Mouse (Mus musculus): Measurements from ENCODE around the gene Gm10118.

Gm10118 gene

DNA sequence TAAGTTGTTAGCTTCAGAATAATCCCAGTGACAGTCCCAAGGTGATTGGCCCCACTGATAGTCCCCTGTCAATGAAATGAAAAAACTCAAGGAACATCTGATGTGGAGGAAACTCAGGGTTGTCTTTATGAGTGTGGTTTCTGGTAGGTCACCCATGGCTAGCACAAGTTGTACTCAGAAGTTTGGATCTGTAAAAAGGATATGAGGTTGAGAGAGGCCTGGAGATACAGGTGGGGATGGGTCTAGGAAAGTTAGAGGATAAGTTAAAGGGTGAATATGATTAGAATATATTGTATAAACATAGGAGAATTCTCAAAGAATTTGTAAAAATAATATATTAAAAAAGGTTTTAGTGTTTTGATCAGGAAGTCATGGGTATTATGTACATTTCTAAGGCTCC, at the start of gene Gm10118:
Gene Gm10118, minus strand, starts transcription at position 101 of the 400 bp plus-strand sequence.
- in situ Hi-C loops (cut with MboI, MseI): no loop called here

DNA sequence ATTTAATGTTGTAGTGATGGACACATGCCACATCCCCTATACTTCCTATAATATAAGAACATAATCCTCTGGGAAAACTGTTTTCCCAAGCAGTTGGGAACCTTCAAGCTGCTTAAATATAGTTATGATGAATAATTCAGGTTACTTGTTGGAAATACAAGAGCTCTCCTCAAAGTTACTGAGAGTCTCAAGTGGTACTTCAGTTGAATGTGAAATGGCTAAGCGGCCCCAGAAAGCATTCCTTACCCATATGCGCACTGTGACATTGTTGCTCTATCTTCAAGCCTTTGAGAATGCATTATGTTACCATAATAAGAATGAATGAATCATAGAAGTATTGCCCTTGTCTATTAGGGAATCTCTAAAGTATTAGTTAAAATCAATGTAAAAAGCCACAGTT, 45.1 kb upstream of the Gm10118 start:
- in situ Hi-C loops (cut with MboI, MseI): no loop called here

DNA sequence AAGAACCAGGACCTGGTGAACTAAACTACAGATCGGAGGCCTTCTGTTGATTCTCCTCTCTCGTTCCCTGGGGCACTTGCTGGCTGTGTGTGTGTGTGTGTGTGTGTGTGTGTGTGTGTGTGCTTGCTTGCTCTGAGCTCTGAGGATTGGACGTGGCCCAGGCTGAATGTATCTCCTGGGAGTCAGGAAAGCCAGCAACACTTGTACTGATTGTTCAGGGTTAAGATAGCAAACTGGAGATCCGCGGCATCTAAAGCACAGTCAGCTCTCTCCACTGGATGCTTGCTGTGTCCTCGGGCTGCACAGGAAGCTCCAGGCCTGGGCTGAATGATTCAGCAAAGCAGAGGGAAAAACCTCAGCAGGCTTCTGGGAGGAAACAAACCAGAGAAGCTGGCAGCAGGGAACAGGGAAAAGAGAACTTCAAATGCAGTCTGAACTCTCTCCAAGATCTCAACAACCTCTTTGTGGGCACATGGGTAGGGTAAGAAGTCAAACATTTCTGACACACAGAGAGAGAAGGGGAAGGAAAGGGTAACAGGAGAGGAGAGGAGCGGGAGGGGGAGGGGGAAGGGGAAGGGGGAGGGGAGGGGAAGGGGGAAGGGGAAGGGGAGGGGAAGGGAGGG, 27.2 kb upstream of the Gm10118 start:
- in situ Hi-C loops (cut with MboI, MseI): no loop called here

DNA sequence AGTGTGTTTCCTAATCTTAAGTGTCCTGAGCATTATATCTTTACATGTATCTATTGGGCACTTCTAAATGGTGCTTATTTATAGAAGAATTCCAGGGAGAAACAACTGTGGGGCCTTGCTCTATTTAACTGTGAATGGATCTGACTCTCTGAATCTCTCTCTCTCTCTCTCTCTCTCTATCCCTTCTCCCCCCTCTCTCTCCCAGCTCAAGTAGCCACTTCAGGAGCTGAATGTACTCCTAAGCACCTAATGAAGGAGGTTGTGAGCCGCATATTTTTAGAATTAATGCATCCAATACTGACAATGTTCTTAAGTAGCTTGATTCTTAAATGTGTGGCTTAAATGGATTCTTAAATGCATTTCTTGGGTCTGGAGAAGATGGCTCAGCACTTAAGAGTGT, 24.2 kb upstream of the Gm10118 start:
- in situ Hi-C loops (cut with MboI, MseI): no loop called here

DNA sequence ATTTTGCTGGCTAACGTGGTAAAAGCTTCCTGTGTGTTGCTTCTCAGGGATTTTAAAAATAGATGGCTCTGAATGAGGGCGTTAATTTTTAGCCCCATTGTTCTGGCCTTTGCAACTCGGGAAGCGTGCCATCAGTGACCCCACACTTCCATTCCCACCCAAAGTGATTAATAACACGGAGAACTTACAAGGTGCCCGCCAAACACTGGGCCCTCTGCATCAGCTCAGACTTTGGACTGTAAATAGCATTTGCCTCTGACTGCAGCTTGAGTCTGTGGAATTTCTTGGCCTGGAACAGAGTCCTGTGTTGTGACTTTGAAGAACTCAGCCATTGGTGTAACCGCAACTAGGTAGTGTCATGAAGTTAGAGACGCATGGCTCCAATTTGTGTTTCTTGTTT, 23.6 kb upstream of the Gm10118 start:
- in situ Hi-C loops (cut with MboI, MseI): no loop called here

DNA sequence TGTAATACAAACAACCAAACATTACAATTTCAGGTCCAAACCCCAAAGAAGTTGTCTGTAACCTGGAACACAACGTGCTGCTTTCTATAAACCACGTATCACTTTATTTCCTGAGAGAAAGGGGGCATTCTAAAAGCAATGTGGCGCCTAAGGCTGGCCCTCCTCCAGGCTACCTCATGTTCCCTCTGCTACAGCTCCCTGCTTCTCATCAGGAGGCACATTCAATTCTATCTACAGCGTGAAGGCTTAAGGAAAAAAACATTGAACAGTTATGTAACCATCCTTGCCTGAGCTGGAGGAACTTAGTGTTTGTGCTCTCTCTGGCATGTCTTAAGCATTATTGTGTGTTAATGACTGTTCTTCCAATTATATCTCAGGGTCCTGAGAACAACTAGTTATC, 20.0 kb upstream of the Gm10118 start:
- in situ Hi-C loops (cut with MboI, MseI): no loop called here

DNA sequence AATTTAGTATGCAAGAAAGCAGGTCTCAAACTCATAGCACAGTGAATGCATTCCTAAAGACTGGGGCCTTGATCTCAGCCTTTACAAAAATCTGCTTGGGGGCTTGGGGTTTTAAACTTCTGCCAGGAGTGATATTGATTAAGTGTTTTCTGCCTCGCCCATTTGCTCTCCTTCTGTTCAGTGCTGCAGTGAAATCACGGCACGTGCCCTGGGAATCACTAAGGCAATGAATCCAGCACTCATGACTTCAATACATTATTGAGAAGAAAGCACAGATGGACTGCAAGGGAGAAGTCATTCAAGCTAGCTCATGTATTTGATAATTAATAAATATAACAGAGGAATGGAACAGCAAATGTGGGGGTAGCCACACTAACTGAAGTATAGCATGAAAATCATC, 18.3 kb upstream of the Gm10118 start:
- in situ Hi-C loops (cut with MboI, MseI): no loop called here

DNA sequence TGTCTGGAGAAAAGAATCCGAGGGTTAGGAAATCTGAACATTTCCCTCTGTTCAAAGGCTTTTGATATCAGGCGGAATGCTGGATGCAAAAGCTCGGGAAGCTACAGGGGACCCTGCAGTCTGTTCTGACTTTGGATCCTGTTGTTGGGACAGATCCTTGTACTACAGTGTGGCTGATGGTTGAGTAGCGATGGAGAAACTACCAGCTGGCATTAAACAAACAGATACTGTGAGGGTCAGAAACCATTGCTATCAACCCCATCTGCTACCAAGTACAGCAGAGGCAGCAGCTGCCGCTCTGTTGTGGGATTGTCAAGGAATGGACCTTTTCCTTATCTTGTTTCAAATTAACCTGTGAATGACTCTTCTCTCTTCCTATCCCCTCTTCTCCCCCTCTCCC, 6.7 kb upstream of the Gm10118 start:
- in situ Hi-C loops (cut with MboI, MseI): no loop called here

DNA sequence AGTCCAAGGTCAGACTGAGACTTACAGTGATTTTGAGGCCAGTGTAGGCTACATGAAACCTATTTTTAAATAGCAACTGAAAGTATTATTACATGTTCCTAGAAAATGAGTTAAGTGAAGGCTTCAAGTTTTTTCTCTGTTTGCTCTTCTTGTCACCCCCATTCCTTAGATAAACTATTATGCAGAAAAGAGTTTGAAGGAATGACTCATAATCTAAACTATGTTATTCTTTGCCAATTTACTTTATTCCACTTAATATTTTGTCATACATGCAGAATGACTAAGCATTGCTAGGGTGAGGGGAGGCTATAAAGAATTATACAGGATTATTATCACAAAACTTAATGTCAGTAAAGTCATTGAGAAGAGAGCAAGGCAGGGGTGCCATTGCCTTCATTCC, 18.4 kb downstream of the Gm10118 start:
- in situ Hi-C loops (cut with MboI, MseI): no loop called here

DNA sequence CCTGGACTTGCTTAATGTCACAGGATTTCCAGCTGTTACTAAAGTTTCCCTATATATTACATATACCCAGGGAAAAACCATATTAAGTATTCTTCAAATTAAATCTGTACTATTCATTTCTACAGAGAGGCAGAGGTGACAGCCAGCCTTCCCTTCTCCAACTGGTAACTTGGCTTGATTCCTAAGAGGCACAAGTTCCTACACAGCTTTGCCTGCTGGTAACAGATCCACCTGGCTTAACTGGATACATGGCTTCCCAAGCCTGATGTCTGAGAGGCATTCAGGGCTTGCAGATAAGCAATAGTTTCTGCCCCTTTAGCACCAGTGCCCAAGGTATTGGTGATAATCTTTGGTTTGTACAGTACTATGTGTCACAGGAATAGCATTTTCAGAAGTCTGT, 27.3 kb downstream of the Gm10118 start:
- in situ Hi-C loops (cut with MboI, MseI): no loop called here

DNA sequence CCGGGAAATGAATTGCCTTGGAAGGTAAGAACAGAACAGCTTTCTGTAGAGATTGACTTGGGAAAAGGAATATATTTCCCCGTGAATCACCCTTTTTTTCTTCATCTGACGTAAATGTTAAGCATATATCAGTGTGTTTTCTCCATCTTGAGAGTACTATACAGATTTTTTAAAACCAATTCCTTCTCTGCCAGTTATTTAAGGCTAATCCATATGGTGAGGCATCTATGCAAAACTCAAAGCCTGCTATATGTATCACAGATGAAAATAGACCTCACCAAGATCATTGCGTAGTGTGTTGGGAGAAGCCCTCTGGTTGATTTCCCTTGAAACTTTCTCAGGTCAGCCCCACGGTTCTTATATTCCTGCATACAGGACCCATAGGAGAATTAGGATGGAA, 32.6 kb downstream of the Gm10118 start:
- in situ Hi-C loops (cut with MboI, MseI): no loop called here

DNA sequence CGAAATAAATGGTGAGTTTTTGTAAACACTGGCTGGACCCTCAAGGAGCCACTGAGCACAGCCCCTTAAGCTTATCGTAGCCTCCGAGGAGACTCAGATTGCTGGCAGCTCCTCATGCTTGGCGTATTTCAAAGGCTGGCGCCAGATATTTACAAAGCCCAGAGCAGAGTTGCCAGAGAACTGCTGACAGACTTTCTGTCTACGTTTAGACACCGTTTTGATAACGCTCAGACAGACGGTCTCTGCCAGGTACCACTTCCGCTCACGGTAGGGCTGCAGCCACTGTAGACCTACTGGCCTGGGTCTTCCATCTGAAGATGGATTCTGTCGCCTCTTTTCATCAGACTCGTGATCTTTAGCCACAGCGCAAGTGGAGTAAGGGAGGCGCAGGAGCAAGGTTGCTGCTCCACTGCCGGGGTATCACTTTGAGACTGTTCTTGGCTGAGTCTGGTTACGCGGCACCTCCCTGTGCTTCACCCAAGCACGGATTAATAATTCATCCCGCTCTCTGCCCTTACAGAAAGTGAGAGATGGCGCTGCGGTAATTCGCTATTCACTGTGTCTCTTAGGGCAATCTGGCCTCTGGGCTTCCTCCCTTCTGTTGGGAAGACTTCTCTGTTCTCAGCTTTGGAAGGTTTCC, 40.7 kb downstream of the Gm10118 start:
- in situ Hi-C loops (cut with MboI, MseI): no loop called here

DNA sequence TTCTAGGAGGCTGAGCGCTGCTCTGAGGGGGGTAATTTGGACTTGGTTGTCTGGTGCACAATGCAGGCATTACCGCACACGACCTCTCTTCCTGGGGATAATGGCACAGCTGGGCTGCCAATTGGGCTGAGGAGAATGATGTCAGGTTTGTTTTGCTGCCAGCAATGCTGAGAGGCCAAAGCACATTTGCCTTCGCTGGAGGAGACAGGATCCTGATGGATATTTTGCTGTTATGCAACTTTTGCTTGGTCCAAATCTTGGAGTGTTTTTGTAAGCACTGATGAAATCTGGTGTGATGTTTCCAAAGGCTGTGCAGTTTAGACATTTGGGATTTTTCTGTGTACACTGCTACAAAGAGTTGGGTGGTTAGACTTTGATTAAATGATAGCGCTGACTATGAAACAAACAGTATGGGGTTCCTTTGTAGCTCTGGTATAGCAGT, 46.8 kb downstream of the Gm10118 start:
- in situ Hi-C loops (cut with MboI, MseI): no loop called here

Data from regulatory T cell (primary cell).